Mouse (Mus musculus) olfactory bulb, adult 2 months (tissue): ENCODE results near the gene Mnx1.

Experiments
- CTCF ChIP-seq: fragments of 200-500 bp; IDR thresholded peaks from 2 replicates; pipeline ENCODE4 v1.5.1; 2012; ENCODE audit warnings: low read depth, mild to moderate bottlenecking, low read length, moderate library complexity; ENCODE audit not compliant: insufficient read depth
- POLR2A ChIP-seq: fragments of 200-500 bp; IDR thresholded peaks from 2 replicates; pipeline ENCODE4 v1.6.1; 2012; ENCODE audit warnings: mild to moderate bottlenecking, low read depth, low read length, moderate library complexity; ENCODE audit not compliant: insufficient read depth

DNA sequence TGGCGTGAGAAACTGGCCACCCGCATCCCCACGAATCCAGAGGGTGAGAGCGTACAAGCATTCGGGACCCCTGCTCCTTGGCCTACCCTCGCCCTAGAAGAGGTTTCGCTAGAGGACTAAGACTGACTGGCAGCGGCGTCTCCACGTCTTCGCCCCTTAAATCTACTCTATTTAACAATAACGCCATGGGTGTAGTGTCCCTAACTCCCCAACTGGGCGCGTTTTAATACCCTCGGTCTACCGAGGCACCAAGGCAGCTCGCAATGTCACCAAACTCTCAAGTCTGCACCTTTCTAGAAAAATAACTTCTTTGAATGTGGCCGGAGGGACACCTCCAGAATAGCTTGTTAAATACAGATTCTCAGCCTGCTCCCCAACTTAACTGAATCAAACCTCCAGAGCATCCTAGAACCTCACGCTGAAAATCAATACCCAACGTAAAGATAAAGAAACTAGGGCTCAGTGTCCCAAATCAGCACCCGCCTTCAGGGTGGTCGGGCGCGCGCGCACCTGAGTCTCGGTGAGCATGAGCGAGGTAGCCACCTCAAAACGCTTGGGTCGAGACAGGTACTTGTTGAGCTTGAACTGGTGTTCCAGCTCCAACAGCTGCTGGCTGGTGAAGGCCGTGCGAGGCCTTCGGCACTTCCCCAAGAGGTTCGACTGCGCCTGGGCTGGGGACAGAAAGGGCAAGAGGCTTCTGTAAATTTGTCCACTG is 3.9 kb downstream of the Mnx1 start:
- no peak for TF ChIP-seq CTCF
- TF ChIP-seq POLR2A = no peak
